Mouse (Mus musculus): ENCODE data around the gene Tcf7l2. TPM values are rescaled to one million over a fixed set of nuclear protein-coding genes. Genes with fewer than 3 reads are reported as not detected.

Gene Tcf7l2
- total RNA-seq, 1 experiment: 3.0 TPM

- DNase-seq (ENCODE audit: low read depth, low spot score): no peak
- Histone ChIP-seq H3K4me3 (ENCODE audit: insufficient read depth in 1 of 2, low read depth in 1 of 2, low read length in 2 of 2, poor library complexity in 1 of 2, severe bottlenecking in 1 of 2) (no peak overlapping the region), H3K27ac (ENCODE audit: insufficient read depth, low read depth, low read length, poor library complexity, severe bottlenecking) (no peak overlapping the region)
These were observed 56.2 kb downstream of the Tcf7l2 start for GRCm38 (mm10) chr19:55797834-55798233.

GRCm38 (mm10) chr19:55799411-55799810 is 57.8 kb downstream of the Tcf7l2 start:
- H3K36me3 ChIP-seq (ENCODE audit: control insufficient read depth, insufficient read depth, low read length, poor library complexity, severe bottlenecking): no peaks in the 10 kb centered on the region
- no peaks in the 10 kb centered on the region for H3K4me1 ChIP-seq (ENCODE audit: control insufficient read depth in 2 of 2, insufficient read depth in 2 of 2, low read length in 2 of 2, poor library complexity in 1 of 2)
- DNase-seq (ENCODE audit: low read depth, low spot score): no peak
- no peak overlapping the region for H3K27ac ChIP-seq (ENCODE audit: insufficient read depth, low read depth, low read length, poor library complexity, severe bottlenecking)
- H3K9ac ChIP-seq (ENCODE audit: insufficient read depth, low read depth, low read length, poor library complexity, severe bottlenecking): no peak overlapping the region
- in situ Hi-C loops (cut with MboI; ENCODE audit: low sequenced_read_pairs in 2 of 2, unreplicated experiment in 2 of 2): no loop called here
- TF ChIP-seq ZC3H11A (IDR thresholded peaks at IDR 0.05; ENCODE audit: borderline replicate concordance, low read depth, low read length): no peak
- no peak for TF ChIP-seq HCFC1 (IDR thresholded peaks at IDR 0.05; ENCODE audit: borderline replicate concordance, insufficient read depth, low read length)
- no peak for TF ChIP-seq ZNF384 (IDR thresholded peaks at IDR 0.05; ENCODE audit: low read depth, low read length)
- TF ChIP-seq CHD2 (IDR thresholded peaks at IDR 0.05; ENCODE audit: low read depth, low read length): no peak
- TF ChIP-seq MAFK (IDR thresholded peaks at IDR 0.05; ENCODE audit: insufficient read depth, low read depth, low read length): no peak
- H3K4me3 ChIP-seq (ENCODE audit: insufficient read depth in 1 of 2, low read depth in 1 of 2, low read length in 2 of 2, poor library complexity in 1 of 2, severe bottlenecking in 1 of 2): no peak overlapping the region
- no peaks in the 10 kb centered on the region for H3K9me3 ChIP-seq (ENCODE audit: control insufficient read depth, insufficient read depth, low read depth, low read length)

More at GRCm38 (mm10) chr19:55797834-55798233, 56.2 kb downstream of the Tcf7l2 start:
- in situ Hi-C loops (cut with MboI; ENCODE audit: low sequenced_read_pairs in 2 of 2, unreplicated experiment in 2 of 2): no loop called here
- Histone ChIP-seq H3K4me1 (ENCODE audit: control insufficient read depth in 2 of 2, insufficient read depth in 2 of 2, low read length in 2 of 2, poor library complexity in 1 of 2) (peaks cover 0 to 5% of the 10 kb centered on the region in 2 experiments; a peak in 2 of 4 replicates), H3K9ac (ENCODE audit: insufficient read depth, low read depth, low read length, poor library complexity, severe bottlenecking) (no peak overlapping the region), H3K9me3 (ENCODE audit: control insufficient read depth, insufficient read depth, low read depth, low read length) (no peaks in the 10 kb centered on the region), H3K36me3 (ENCODE audit: control insufficient read depth, insufficient read depth, low read length, poor library complexity, severe bottlenecking) (no peaks in the 10 kb centered on the region)
- TF ChIP-seq HCFC1 (IDR thresholded peaks at IDR 0.05; ENCODE audit: borderline replicate concordance, insufficient read depth, low read length): no peak
- TF ChIP-seq ZC3H11A (IDR thresholded peaks at IDR 0.05; ENCODE audit: borderline replicate concordance, low read depth, low read length): no peak
- no peak for TF ChIP-seq ZNF384 (IDR thresholded peaks at IDR 0.05; ENCODE audit: low read depth, low read length)
- TF ChIP-seq CHD2 (IDR thresholded peaks at IDR 0.05; ENCODE audit: low read depth, low read length): no peak
- TF ChIP-seq MAFK (IDR thresholded peaks at IDR 0.05; ENCODE audit: insufficient read depth, low read depth, low read length): no peak

GRCm38 (mm10) chr19:55800059-55800458 is 58.4 kb downstream of the Tcf7l2 start:
- no peaks in the 10 kb centered on the region for H3K9me3 ChIP-seq (ENCODE audit: control insufficient read depth, insufficient read depth, low read depth, low read length)
- no peak for DNase-seq (ENCODE audit: low read depth, low spot score)
- no peak overlapping the region for H3K9ac ChIP-seq (ENCODE audit: insufficient read depth, low read depth, low read length, poor library complexity, severe bottlenecking)
- H3K4me3 ChIP-seq (ENCODE audit: insufficient read depth in 1 of 2, low read depth in 1 of 2, low read length in 2 of 2, poor library complexity in 1 of 2, severe bottlenecking in 1 of 2): no peak overlapping the region
- no peaks in the 10 kb centered on the region for H3K36me3 ChIP-seq (ENCODE audit: control insufficient read depth, insufficient read depth, low read length, poor library complexity, severe bottlenecking)
- no peaks in the 10 kb centered on the region for H3K4me1 ChIP-seq (ENCODE audit: control insufficient read depth in 2 of 2, insufficient read depth in 2 of 2, low read length in 2 of 2, poor library complexity in 1 of 2)
- in situ Hi-C loops (cut with MboI; ENCODE audit: low sequenced_read_pairs in 2 of 2, unreplicated experiment in 2 of 2): no loop called here
- TF ChIP-seq ZNF384 (IDR thresholded peaks at IDR 0.05; ENCODE audit: low read depth, low read length) (no peak), HCFC1 (IDR thresholded peaks at IDR 0.05; ENCODE audit: borderline replicate concordance, insufficient read depth, low read length) (no peak), ZC3H11A (IDR thresholded peaks at IDR 0.05; ENCODE audit: borderline replicate concordance, low read depth, low read length) (no peak), MAFK (IDR thresholded peaks at IDR 0.05; ENCODE audit: insufficient read depth, low read depth, low read length) (no peak), CHD2 (IDR thresholded peaks at IDR 0.05; ENCODE audit: low read depth, low read length) (no peak)
- no peak overlapping the region for H3K27ac ChIP-seq (ENCODE audit: insufficient read depth, low read depth, low read length, poor library complexity, severe bottlenecking)

GRCm38 (mm10) chr19:55803121-55803520 is 61.5 kb downstream of the Tcf7l2 start:
- Histone ChIP-seq H3K4me3 (ENCODE audit: insufficient read depth in 1 of 2, low read depth in 1 of 2, low read length in 2 of 2, poor library complexity in 1 of 2, severe bottlenecking in 1 of 2) (no peak overlapping the region), H3K9ac (ENCODE audit: insufficient read depth, low read depth, low read length, poor library complexity, severe bottlenecking) (no peak overlapping the region), H3K4me1 (ENCODE audit: control insufficient read depth in 2 of 2, insufficient read depth in 2 of 2, low read length in 2 of 2, poor library complexity in 1 of 2) (peaks cover 0 to 2% of the 10 kb centered on the region in 2 experiments; a peak in 1 of 4 replicates), H3K27ac (ENCODE audit: insufficient read depth, low read depth, low read length, poor library complexity, severe bottlenecking) (no peak overlapping the region), H3K36me3 (ENCODE audit: control insufficient read depth, insufficient read depth, low read length, poor library complexity, severe bottlenecking) (no peaks in the 10 kb centered on the region), H3K9me3 (ENCODE audit: control insufficient read depth, insufficient read depth, low read depth, low read length) (no peaks in the 10 kb centered on the region)
- in situ Hi-C loops (cut with MboI; ENCODE audit: low sequenced_read_pairs in 2 of 2, unreplicated experiment in 2 of 2): no loop called here
- no peak for DNase-seq (ENCODE audit: low read depth, low spot score)
- TF ChIP-seq CHD2 (IDR thresholded peaks at IDR 0.05; ENCODE audit: low read depth, low read length) (no peak), ZC3H11A (IDR thresholded peaks at IDR 0.05; ENCODE audit: borderline replicate concordance, low read depth, low read length) (no peak), MAFK (IDR thresholded peaks at IDR 0.05; ENCODE audit: insufficient read depth, low read depth, low read length) (no peak), ZNF384 (IDR thresholded peaks at IDR 0.05; ENCODE audit: low read depth, low read length) (no peak), HCFC1 (IDR thresholded peaks at IDR 0.05; ENCODE audit: borderline replicate concordance, insufficient read depth, low read length) (no peak)

GRCm38 (mm10) chr19:55803797-55804196 is 62.2 kb downstream of the Tcf7l2 start:
- no peaks in the 10 kb centered on the region for H3K36me3 ChIP-seq (ENCODE audit: control insufficient read depth, insufficient read depth, low read length, poor library complexity, severe bottlenecking)
- no peak for TF ChIP-seq ZC3H11A (IDR thresholded peaks at IDR 0.05; ENCODE audit: borderline replicate concordance, low read depth, low read length)
- TF ChIP-seq MAFK (IDR thresholded peaks at IDR 0.05; ENCODE audit: insufficient read depth, low read depth, low read length): no peak

More at GRCm38 (mm10) chr19:55803797-55804196, 62.2 kb downstream of the Tcf7l2 start:
- H3K27ac ChIP-seq (ENCODE audit: insufficient read depth, low read depth, low read length, poor library complexity, severe bottlenecking): no peak overlapping the region
- in situ Hi-C loops (cut with MboI; ENCODE audit: low sequenced_read_pairs in 2 of 2, unreplicated experiment in 2 of 2): no loop called here
- no peaks in the 10 kb centered on the region for H3K9me3 ChIP-seq (ENCODE audit: control insufficient read depth, insufficient read depth, low read depth, low read length)
- DNase-seq (ENCODE audit: low read depth, low spot score): no peak
- H3K9ac ChIP-seq (ENCODE audit: insufficient read depth, low read depth, low read length, poor library complexity, severe bottlenecking): no peak overlapping the region
- peaks cover 0 to 2% of the 10 kb centered on the region in 2 experiments; a peak in 1 of 4 replicates for H3K4me1 ChIP-seq (ENCODE audit: control insufficient read depth in 2 of 2, insufficient read depth in 2 of 2, low read length in 2 of 2, poor library complexity in 1 of 2)
- H3K4me3 ChIP-seq (ENCODE audit: insufficient read depth in 1 of 2, low read depth in 1 of 2, low read length in 2 of 2, poor library complexity in 1 of 2, severe bottlenecking in 1 of 2): no peak overlapping the region

Measured in ES-E14 (cell line).